Mouse (Mus musculus) adrenal gland, adult (tissue): ENCODE results near the gene Atf2.
"Not testable (repeated sequence)": the region's sequence is repeated elsewhere in the genome, so short reads cannot be mapped to it uniquely, and the experiment has no call there.

Source experiments
- DNase-seq, 2 experiments: peaks; one replicate each; pipeline ENCODE4 v3.0.0; 2022 to 2023; ENCODE audit warnings: low spot score in 1 of 2; ENCODE audit not compliant: inconsistent age in 2 of 2

Atf2 gene

GRCm38 (mm10) chr2:73892464-73893296, at the start of gene Atf2:
Gene Atf2 (minus strand): TSS chr2:73892639.
- DNase-seq: peak; percentile 99

- no peak for DNase-seq
These were observed 48.8 kb upstream of the Atf2 start for GRCm38 (mm10) chr2:73941281-73941680.

- DNase-seq: no peak
These were observed 48.0 kb upstream of the Atf2 start for GRCm38 (mm10) chr2:73940471-73940870.

- DNase-seq: peak in 1 of 2 experiments; percentile 40
These were observed 46.5 kb upstream of the Atf2 start for GRCm38 (mm10) chr2:73938896-73939295.

- DNase-seq: peak in 1 of 2 experiments; percentile 44
These were observed 40.4 kb upstream of the Atf2 start for GRCm38 (mm10) chr2:73932676-73933313.

GRCm38 (mm10) chr2:73927711-73928110, 35.3 kb upstream of the Atf2 start:
- DNase-seq: peak; percentile 23 to 73

GRCm38 (mm10) chr2:73925539-73925938, 33.1 kb upstream of the Atf2 start:
- no peak for DNase-seq

- peak; percentile 90 to 92 for DNase-seq
These were observed 32.6 kb upstream of the Atf2 start for GRCm38 (mm10) chr2:73925089-73925488.

GRCm38 (mm10) chr2:73919642-73920041, 27.2 kb upstream of the Atf2 start:
- DNase-seq: peak in 1 of 2 experiments; percentile 32

GRCm38 (mm10) chr2:73912264-73912663, 19.8 kb upstream of the Atf2 start:
- DNase-seq: peak in 1 of 2 experiments; percentile 41

GRCm38 (mm10) chr2:73911175-73911700, 18.8 kb upstream of the Atf2 start, which contains the start of gene Atp5g3:
Gene Atp5g3 (minus strand): TSS chr2:73911326.
- peak; percentile 94 to 98 for DNase-seq

GRCm38 (mm10) chr2:73910571-73911174, 18.2 kb upstream of the Atf2 start:
- DNase-seq: peak; percentile 75 to 87

GRCm38 (mm10) chr2:73909116-73909515, 16.7 kb upstream of the Atf2 start:
- DNase-seq: peak in 1 of 2 experiments; percentile 49

- not testable (repeated sequence) for DNase-seq
These were observed 12.2 kb upstream of the Atf2 start for GRCm38 (mm10) chr2:73904679-73905078.

GRCm38 (mm10) chr2:73903536-73903935, 11.1 kb upstream of the Atf2 start:
- no peak for DNase-seq

GRCm38 (mm10) chr2:73902328-73902727, 9.9 kb upstream of the Atf2 start:
- peak in 1 of 2 experiments; percentile 56 for DNase-seq

GRCm38 (mm10) chr2:73901169-73901568, 8.7 kb upstream of the Atf2 start:
- DNase-seq: peak in 1 of 2 experiments; percentile 77

- no peak for DNase-seq
These were observed 7.9 kb upstream of the Atf2 start for GRCm38 (mm10) chr2:73900364-73900763.

GRCm38 (mm10) chr2:73896919-73897318, 4.5 kb upstream of the Atf2 start:
- DNase-seq: not testable (repeated sequence)

GRCm38 (mm10) chr2:73893473-73894270, 1.2 kb upstream of the Atf2 start:
- no peak for DNase-seq
